Mouse (Mus musculus): ENCODE data around the gene Scn4b.

Scn4b gene

DNA sequence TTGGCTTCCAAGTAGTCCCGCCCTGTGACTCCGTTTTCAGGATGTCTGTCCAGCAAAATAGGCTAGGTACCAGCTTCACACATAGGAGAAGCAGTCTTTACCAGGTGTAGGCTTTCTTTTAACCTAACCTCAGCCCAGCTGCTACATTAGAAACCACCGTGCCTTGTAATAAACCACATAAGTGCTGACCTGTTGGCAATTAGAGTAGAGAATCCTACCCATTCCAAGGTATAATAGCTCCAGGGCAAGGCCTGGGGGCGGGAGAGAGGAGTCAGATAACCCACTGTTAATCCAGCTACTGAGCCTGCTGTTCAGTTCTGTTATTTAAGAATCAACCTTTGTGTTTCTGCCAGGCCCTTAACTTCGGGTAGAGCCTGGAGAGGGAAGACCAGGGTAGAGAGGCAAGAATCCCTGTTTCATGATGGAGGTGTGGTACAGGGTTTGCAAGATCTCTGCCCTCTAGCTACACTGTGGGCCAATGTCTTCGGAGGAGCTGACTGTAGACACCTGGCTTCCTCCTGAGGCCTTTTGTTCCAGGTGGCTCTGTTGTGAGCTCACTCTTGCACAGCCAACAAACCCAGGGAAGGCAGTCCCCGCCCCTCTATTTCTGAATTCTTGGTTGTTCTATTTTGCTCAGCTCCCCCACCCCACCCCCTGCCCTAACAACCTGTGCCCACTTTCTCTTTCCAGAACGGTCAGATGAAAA, 58.1 kb downstream of the Scn4b start:
- DNase-seq = no peak

DNA sequence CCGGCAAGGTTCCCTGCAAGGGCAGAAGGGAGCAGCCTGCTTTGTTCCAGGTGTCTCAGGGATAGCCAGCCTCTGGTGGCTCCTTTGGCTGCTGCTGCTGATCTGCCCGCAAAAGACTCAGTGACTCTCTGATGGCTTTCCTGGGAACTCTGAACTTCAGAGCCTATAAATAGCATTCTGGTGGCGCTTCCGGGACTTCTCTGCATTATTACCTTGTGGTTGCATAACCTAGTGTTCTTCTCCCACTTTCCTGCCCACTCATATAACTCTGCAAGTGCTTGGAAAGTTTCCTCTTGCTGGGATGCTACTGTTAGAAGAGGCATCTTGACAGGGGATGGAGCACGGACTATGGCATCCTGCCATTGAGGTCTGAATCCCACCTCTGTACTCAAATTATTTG, 59.4 kb downstream of the Scn4b start:
- no peak for DNase-seq

DNA sequence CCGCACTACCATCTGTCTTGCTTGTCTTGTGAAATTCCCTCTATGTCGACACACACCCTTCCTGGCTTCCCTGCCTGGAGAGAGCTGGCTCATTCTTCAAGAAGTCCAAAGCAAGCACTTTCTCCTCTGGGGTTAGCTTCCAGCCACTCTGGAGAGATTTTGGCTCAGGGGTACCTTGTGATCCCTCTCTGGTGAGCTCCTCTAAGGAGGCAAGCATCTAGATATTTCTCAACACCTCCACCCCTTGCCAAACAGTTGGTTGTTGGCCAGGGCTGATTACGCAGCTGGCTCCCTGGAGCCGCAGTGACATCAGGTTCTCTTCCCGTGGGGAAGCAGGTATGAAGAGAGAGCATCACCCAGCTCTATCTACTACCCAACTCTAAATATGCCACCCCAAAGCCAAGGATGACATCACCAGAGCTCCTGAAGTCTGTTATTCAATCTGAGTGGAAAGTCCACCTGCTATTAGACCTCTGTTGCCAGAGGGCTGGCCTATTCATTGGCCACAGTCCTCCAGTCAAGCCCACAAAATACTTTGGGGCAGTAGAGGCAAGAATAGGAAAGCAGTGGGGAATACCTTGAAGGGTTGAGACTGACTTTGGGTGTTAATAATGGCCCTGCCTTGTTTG, 63.2 kb downstream of the Scn4b start:
- no peak for DNase-seq

DNA sequence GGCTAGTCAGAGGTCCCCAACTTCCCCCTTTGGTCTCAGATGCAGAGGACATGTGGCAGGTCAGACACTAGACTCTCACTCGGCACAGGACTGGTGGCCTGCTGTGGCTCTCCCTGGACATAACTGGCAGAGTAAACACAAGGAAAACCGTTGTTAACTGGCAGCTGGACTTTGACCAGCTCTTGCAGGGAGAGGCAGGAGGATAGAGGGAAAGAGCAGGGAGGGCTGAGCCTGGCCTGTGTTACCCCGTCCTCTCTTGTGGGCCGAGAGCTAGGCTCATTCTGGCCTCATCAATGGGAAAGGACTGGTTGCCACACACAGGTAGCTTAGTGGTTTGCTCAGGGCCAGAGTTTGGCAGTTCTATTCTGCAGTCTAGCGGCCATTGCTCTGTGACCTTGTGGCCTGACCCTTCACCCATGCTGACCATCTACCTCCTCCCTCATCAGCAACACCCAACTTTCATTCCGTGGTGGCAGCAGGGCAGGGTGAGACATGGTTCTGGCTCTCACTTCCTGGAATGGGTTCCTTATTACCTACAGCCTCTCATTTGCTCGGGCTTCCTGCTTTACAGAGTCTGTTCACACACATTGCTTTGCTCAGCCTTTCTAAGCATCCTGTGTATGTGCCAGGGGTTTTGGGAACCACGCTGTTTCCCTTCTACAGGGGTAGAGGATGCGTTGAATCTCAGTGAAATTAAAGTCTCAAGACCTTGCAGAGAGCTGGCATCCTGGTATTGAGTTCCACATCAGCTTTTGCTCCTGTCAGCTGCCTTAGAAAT, 64.0 kb downstream of the Scn4b start:
- DNase-seq = no peak

Measured in right cerebral cortex, adult 18-20 months (tissue).